Mouse (Mus musculus) erythroblast, embryonic 14.5 days (primary cell): ENCODE data around the gene Coro2b. TPM values are rescaled to one million over a fixed set of nuclear protein-coding genes. Genes with fewer than 3 reads are reported as not detected.

Experiments
- H3K27me3 ChIP-seq: 2 replicates; pipeline ENCODE4 v1.6.1; 2012; ENCODE audit warnings: inconsistent platforms; ENCODE audit not compliant: control insufficient read depth
- H3K36me3 ChIP-seq: 2 replicates; pipeline ENCODE4 v1.6.1; 2012; ENCODE audit warnings: mild to moderate bottlenecking, inconsistent platforms; ENCODE audit not compliant: control insufficient read depth
- H3K4me1 ChIP-seq: 2 replicates; pipeline ENCODE4 v1.6.1; 2012; ENCODE audit warnings: inconsistent platforms; ENCODE audit not compliant: control insufficient read depth
- H3K4me3 ChIP-seq: replicated peaks from 2 replicates; pipeline ENCODE3; 2012; ENCODE audit warnings: moderate library complexity, mild to moderate bottlenecking, inconsistent platforms
- H3K9me3 ChIP-seq: 2 replicates; pipeline ENCODE4 v1.6.1; 2012; ENCODE audit warnings: low read length, inconsistent platforms, mixed read lengths; ENCODE audit not compliant: control insufficient read depth
- GATA1 ChIP-seq: IDR thresholded peaks from 2 replicates; pipeline ENCODE4 v1.6.1; 2012; ENCODE audit warnings: low read length, inconsistent platforms, mixed read lengths
- TAL1 ChIP-seq: IDR thresholded peaks from 3 replicates; pipeline ENCODE4 v1.6.1; 2012; ENCODE audit warnings: low read length, inconsistent platforms, mixed read lengths
- polyA plus RNA-seq: library from polyadenylated mRNA; stranded (reverse); fragments of >175 nt; gene quantifications from 2 replicates; pipeline ENCODE4 v1.2.3, GENCODE M21; 2012

Coro2b gene
- polyA plus RNA-seq, 1 experiment = not detected

DNA sequence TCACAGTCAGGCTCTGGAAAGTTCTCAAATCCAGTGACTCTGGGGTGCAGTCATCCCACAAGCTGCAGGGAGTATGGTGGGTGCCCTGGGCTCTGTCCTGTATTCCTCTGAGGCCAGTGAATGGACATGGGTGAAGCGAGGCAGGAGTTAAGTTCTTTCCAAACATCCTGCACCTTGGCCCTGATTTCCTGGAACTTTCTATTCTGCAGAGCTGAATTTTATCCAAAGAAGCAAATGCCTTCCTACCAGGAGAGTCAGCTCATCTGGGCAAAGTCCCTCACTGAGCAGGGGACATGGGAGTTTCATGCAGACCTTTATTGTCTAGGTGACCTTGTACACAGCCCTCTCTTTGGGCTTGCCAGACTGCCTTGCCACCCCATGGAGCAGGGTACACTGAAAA lies 75.1 kb downstream of the Coro2b start:
- H3K4me1 ChIP-seq = no peaks in the 10 kb centered on the region
- no peaks in the 10 kb centered on the region for H3K9me3 ChIP-seq
- H3K36me3 ChIP-seq = no peaks in the 10 kb centered on the region
- no peak overlapping the region for H3K4me3 ChIP-seq
- TF ChIP-seq GATA1 = no peak
- TF ChIP-seq TAL1 = no peak
- no peaks in the 10 kb centered on the region for H3K27me3 ChIP-seq

DNA sequence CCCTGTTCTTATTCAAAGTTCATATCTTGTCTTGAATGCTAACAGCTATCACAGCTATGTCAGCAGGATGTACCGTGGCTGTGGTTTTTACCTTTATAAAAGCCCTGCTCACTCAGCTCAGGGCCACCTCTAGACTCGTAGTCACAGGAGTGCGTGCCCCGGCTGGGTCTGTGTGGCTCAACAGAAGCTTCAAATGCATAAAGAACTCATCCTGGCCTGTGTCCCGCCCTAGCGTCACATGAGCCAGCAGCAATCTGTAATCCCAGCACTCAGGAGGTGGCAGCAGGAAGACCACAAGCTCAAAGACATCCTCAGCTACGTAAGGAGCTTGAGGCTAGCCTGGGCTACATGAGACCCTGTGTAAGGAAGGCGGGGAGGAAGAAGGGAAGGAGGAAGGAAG lies 75.7 kb downstream of the Coro2b start:
- no peak overlapping the region for H3K4me3 ChIP-seq
- H3K36me3 ChIP-seq = no peaks in the 10 kb centered on the region
- TF ChIP-seq TAL1 (no peak), GATA1 (no peak)
- H3K4me1 ChIP-seq = no peaks in the 10 kb centered on the region
- no peaks in the 10 kb centered on the region for H3K27me3 ChIP-seq
- no peaks in the 10 kb centered on the region for H3K9me3 ChIP-seq

DNA sequence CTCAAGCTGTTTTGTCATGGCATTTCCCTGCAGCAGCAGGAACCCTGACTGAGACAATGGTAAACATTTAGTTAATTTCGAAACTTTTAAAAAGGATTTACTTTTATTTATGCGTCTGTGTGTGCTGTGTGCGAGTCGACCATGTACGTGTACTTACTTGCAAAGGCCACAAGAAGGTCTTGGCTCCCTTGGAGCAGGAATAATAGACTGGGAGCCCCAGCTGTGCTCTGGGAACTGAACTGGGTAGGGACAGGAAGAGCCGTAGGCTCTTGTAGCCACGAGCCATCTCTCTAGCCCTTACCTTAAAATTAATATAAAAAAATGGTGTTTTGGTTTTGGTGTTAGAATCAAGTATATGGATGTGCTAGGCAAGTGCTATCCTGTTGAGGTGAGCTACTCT lies 76.8 kb downstream of the Coro2b start:
- TF ChIP-seq TAL1 (no peak), GATA1 (no peak)
- Histone ChIP-seq H3K9me3 (no peaks in the 10 kb centered on the region), H3K4me3 (no peak overlapping the region), H3K27me3 (no peaks in the 10 kb centered on the region), H3K4me1 (no peaks in the 10 kb centered on the region), H3K36me3 (no peaks in the 10 kb centered on the region)

DNA sequence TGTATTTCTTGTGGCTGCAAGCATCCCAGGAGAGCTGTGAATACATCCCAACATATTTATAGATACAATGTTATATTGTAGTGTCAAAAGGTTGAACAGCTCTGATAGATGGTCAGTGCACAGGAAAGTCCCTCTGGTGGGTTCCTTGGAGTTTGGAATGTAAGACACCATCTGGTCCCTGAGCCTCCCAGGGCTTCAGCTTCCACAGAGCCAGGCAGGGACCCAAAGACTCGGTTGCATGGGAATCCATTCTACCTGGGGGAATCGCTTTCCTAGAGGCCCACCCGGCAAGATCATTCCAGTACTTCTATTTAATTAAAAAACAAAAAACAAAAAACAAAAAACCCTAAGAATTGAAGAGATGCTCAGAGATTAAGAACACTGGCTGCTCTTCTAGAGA lies 78.4 kb downstream of the Coro2b start:
- Histone ChIP-seq H3K27me3 (no peaks in the 10 kb centered on the region), H3K4me1 (no peaks in the 10 kb centered on the region), H3K36me3 (no peaks in the 10 kb centered on the region), H3K4me3 (no peak overlapping the region), H3K9me3 (no peaks in the 10 kb centered on the region)
- TF ChIP-seq TAL1 (no peak), GATA1 (no peak)

DNA sequence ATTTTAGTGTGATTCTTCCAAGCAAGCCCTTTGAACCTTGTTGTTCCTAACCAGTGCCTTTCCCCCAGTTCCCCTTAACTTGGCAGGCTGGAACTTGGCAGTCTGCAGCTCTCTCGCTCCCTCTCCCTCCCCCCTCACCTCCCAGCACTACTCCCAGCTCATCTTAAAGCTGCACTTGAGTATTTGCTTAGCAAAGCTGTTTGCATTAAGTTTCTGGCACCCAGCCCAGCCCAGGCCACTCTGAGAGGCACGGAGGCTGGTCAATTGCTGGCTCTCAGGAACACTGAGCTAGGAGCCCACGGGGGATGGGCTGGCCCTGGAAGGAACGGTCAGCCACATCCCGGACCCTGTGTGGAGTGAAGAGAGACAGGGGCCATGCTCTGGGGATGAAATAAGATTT lies 80.8 kb downstream of the Coro2b start:
- Histone ChIP-seq H3K4me1 (no peaks in the 10 kb centered on the region), H3K27me3 (no peaks in the 10 kb centered on the region), H3K4me3 (no peak overlapping the region), H3K36me3 (no peaks in the 10 kb centered on the region), H3K9me3 (no peaks in the 10 kb centered on the region)
- TF ChIP-seq GATA1 (no peak), TAL1 (no peak)

DNA sequence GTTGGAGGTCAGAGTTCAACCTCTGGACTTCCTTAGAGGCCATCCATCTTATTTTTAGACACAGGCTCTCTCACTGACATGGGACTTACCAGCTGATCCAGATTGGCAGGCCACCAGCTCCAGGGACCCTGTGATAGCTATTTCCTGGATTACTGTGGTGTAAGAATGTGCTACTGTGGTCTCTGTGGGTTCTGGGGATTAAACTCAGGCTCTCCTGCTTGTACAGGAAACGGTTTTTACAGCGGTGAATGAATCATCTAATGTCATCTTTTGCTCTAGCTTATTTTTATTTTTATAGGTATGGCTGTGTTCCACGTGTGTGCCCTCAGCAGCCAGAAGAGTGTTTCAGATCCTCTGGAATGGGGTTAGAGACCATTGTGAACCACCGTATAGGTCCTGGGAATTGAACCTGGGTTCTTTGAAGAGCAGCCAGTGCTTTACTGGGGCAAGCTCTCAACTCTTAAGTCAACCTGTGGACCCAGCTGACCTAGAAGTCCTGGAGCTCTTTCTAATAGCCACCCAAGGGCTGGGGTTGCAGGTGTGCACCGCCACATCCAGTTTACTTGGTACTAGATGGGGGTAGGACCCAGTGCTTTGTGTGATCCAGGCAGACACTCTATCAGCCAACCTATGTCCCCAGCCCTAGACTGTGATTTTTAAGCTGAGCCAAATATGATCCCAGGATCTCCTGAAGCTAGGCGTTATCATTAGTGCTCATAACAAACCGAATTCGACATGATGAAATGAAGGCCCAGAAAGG lies 81.5 kb downstream of the Coro2b start:
- no peaks in the 10 kb centered on the region for H3K27me3 ChIP-seq
- H3K9me3 ChIP-seq = no peaks in the 10 kb centered on the region
- no peak for TF ChIP-seq TAL1
- no peak for TF ChIP-seq GATA1
- no peaks in the 10 kb centered on the region for H3K36me3 ChIP-seq
- no peaks in the 10 kb centered on the region for H3K4me1 ChIP-seq
- no peak overlapping the region for H3K4me3 ChIP-seq

DNA sequence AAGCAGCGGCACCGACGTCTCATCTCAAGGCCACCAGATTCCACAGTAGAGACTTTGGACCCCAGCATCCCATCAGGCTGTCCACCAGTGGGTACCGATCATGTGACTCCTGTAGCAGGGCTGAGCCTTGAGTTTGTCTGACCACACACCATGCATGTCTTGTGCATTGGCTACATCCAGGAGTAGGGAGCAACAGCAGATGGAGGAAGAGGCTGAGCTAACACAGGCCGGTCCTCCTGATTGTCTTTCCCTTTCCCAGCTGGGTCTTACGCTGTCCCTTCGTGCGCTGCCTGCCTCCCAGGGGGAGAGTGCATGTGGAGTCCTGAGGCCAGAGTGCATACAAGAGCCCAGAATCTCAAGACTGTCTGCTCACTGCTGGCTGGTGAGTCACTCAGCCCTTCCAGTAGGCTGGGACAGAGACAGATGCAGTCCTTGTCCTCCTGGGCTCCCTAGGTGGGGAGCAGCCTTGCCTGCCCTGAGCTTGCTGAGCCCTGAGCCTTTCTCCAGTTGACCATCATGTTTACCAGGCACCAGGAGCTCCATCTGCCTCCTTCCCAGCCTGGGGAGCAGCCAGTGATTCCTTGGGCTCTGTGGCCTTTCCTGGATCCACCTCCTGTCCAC lies 84.4 kb downstream of the Coro2b start:
- Histone ChIP-seq H3K4me1 (no peaks in the 10 kb centered on the region), H3K36me3 (no peaks in the 10 kb centered on the region), H3K4me3 (no peak overlapping the region), H3K9me3 (no peaks in the 10 kb centered on the region), H3K27me3 (no peaks in the 10 kb centered on the region)
- TF ChIP-seq TAL1 = no peak
- no peak for TF ChIP-seq GATA1

DNA sequence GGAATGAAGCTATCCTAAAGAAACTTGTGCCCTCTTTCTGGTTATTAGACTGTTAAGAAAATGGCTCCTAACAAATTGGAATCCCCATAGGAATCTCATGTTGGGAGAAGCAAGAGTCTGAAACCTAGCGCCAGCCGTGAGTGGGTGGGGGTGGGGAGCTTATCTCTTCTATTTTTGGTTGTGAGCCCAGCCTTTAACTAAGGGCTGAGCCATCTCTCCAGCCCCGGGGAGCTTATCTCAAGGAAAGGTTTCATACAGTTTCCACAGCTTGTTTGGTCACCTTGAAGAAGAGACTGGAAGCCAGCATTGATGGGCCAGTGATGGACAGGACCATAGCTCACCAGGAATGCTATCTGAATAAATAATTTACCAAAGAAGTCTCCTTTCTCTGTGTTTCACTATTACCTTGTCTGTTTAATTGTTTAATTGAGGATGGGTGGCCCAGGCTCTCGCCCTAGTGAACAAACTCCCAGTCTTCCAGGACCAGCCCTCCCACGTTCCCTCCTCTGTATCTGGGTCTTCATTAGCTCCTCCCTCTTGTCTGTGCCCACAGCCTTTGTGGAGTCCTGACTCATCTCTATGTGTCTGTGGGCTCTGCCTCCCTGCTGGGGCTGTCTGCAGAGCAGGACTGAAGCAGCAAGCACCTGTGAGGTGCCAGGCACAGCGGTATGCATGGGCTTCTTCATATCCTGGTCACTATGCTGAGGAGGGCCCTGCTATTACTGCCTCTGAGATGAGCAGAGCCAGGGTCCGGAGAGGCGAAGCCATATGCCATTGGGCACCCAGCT lies 85.1 kb downstream of the Coro2b start:
- Histone ChIP-seq H3K27me3 (no peaks in the 10 kb centered on the region), H3K9me3 (no peaks in the 10 kb centered on the region), H3K4me3 (no peak overlapping the region), H3K36me3 (no peaks in the 10 kb centered on the region), H3K4me1 (no peaks in the 10 kb centered on the region)
- no peak for TF ChIP-seq TAL1
- TF ChIP-seq GATA1 = no peak

DNA sequence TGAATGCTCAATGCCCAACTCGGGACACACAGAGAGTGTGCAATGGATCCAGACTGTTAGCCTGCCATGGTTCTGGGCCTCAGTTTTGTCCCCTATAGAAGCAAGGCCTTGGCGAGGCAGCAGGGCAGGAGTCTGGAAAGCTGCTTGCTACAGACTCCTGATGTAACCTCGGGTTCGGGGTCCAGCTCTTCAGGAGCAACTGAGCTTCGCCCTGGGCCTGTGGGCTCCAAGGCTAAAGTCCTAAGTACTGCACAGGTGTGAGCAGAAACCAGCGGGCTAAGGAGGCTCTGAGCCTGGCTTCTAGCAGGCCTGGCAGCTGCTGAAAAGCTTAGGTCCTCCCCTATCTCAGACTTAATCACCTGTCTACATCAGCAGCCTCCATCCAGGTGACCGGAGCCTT lies 86.0 kb downstream of the Coro2b start:
- Histone ChIP-seq H3K9me3 (no peaks in the 10 kb centered on the region), H3K36me3 (no peaks in the 10 kb centered on the region), H3K4me1 (no peaks in the 10 kb centered on the region), H3K4me3 (no peak overlapping the region), H3K27me3 (no peaks in the 10 kb centered on the region)
- TF ChIP-seq GATA1 (no peak), TAL1 (no peak)
